Mouse (Mus musculus) large intestine, adult 2 months (tissue): Measurements from ENCODE around the gene Tmem37. TPM values are rescaled to one million over a fixed set of nuclear protein-coding genes. Genes with fewer than 3 reads are reported as not detected.

Experiments
- DNase-seq: peaks from one replicate; pipeline ENCODE4 v3.0.0-alpha.2; 2012; ENCODE audit warnings: low read depth, low spot score
- WGBS: fragments of 180-500 bp; shearing (Covaris S2); methylation state at CpG from one replicate; pipeline ENCODE4 v1.1.7; 2018; 5-methylcytosine and 5-hydroxymethylcytosine counted together
- polyA plus RNA-seq: library from polyadenylated mRNA; depleted of rRNA; stranded (reverse); fragments of >200 nt; gene quantifications from 2 replicates; pipeline ENCODE4 v1.2.3, GENCODE M21; 2012

Tmem37 gene
- polyA plus RNA-seq, 1 experiment = 73.0 TPM

DNA sequence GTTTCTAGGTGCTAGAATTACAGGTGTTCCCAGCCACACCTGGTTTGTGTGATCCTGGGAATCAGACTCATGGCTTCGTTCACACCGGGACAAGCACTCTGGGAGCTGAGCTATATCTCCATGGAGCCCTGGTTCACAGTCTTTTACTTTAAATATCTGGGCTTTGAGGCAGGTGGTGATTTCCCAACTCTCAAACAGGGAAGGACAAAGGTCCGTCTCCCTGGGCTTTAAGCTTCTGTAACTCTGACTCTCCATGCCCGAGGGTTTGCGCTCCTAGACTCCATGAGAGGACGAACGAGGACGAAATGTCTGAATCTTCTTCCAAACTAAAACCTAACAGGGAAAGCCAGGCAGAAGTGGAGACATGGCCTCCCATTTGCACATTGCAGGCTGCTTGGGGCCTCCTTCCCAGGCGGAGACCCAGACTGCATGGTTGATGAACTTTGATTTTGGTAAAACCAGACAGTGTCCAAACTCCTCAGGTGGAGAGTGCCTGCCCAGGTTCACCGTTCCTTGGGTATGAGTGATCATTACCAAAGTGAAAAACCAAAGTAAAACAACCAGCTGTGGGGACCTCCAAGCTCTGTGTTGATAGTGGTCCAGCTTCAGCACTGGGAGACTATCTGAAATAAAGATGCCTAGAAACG is 9.7 kb downstream of the Tmem37 start:
- WGBS = 52% methylated on average over 11 of the region's 11 CpGs

GRCm38 (mm10) chr1:120062231-120062630 is 11.6 kb downstream of the Tmem37 start:
- no peak for DNase-seq
- WGBS = 92% methylated on average over 7 of the region's 7 CpGs

More for the DNA sequence above, 9.7 kb downstream of the Tmem37 start:
- no peak for DNase-seq

DNA sequence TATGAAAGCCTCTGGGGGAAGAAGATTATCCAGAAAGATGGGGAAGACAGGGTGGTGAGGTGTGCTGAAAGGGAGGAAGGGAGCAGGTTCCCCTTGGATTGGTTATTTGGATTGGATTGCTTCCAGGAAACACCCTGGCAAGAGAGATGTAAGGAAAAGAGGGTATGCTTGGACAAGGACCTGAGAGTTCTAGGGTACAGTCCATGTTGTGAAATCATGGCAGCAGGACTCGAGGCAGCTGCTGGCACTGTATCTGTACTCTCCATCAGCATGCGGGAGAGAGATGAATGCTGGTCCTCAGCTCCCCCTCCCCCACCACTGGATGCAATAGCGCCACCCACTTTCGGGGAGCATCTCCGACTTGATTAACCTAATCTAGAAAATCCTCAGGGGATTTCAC is 13.2 kb downstream of the Tmem37 start:
- 71% methylated on average over 5 of the region's 5 CpGs for WGBS
- DNase-seq = no peak

- no peak for DNase-seq
- WGBS = 57% methylated on average over 8 of the region's 8 CpGs
Observed at GRCm38 (mm10) chr1:120057674-120058430, 16.0 kb downstream of the Tmem37 start.

- no peak for DNase-seq
- WGBS = 60% methylated on average over 14 of the region's 14 CpGs
Observed at GRCm38 (mm10) chr1:120057044-120057443, 16.8 kb downstream of the Tmem37 start.

DNA sequence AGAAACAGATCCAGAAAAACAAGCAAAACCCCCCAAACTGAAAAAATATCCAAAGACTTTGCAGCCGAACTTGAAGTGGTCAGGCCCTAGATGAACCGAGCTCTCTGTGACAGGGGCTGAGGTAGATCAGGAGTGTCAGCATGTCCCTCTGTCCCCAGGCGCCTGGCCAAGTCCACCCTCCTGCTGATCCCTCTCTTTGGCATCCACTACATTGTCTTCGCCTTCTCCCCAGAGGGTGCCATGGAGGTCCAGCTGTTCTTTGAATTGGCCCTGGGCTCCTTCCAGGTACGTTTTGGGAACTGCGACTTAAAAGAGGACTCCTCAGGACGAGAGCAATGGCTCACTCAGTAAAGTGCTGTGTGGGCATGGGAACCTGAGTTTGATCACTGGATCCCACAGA is 17.6 kb downstream of the Tmem37 start:
- WGBS = 78% methylated on average over 7 of the region's 7 CpGs
- DNase-seq = no peak

- DNase-seq = no peak
- WGBS = 50% methylated on average over 6 of the region's 6 CpGs
Observed at GRCm38 (mm10) chr1:120055475-120055874, 18.4 kb downstream of the Tmem37 start.

DNA sequence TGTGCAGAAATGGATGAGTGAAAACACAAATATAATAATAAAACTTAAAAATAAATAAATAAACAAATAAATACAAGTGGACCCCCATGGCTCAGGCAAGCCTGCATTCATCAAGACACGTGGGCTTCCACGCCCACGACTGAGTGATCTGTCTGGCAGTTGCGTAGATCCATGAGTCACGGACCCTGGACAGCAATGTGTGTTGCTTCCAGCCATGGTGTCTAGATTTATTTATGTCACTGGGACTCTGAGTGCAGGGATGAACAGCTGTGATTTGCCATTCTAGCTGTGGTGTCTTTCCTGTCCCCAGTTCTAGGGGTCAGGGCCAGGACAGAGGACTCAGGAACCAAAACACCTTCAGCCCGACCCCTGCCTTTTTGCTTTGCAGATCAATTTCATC is 18.9 kb downstream of the Tmem37 start:
- DNase-seq = no peak
- 80% methylated on average over 6 of the region's 6 CpGs for WGBS

GRCm38 (mm10) chr1:120051070-120051469 is 22.8 kb downstream of the Tmem37 start:
- no peak for DNase-seq
- WGBS = 58% methylated on average over 1 of the region's 1 CpGs

GRCm38 (mm10) chr1:120047325-120047724 is 26.5 kb downstream of the Tmem37 start:
- no peak for DNase-seq

- WGBS = 78% methylated on average over 16 of the region's 16 CpGs
- no peak for DNase-seq
Observed at GRCm38 (mm10) chr1:120044584-120044983, 29.3 kb downstream of the Tmem37 start.

- WGBS = 78% methylated on average over 8 of the region's 8 CpGs
- no peak for DNase-seq
Observed at GRCm38 (mm10) chr1:120042421-120042820, 31.5 kb downstream of the Tmem37 start.

- 84% methylated on average over 9 of the region's 9 CpGs for WGBS
- DNase-seq = no peak
Observed at GRCm38 (mm10) chr1:120038594-120038993, 35.3 kb downstream of the Tmem37 start.

DNA sequence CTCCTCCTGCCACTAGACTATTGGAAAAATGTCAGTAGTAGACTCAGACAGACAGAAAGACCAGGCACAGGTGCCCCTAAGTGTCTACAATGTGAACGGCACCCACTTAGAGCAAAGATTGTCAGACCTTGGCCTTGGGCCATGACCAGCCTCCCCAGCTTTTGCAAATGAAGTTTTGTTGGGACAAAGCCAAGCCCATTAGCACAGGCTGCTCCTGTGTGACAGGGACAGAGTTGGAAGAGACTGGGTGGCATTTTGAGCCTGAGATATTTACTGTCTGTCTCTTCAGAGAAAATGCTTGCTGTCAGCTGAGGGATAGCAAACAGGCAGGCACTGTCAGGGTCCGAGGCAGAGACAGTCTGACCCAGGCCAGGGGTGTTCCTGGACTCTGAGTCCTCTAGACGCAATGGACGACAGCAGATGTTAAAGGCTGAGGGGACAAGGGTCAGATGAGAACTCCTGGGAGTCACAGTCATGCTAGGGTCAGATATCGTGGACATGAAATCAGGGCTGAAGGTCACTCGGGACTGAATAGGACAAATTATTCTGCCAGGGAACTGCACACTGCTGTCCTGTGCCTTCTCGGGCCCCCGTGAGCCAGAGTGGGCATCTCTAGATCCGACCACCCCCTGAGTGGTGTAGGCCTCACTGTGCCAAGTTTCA is 36.7 kb downstream of the Tmem37 start:
- WGBS = 55% methylated on average over 9 of the region's 9 CpGs
- peak; percentile 25 for DNase-seq

DNA sequence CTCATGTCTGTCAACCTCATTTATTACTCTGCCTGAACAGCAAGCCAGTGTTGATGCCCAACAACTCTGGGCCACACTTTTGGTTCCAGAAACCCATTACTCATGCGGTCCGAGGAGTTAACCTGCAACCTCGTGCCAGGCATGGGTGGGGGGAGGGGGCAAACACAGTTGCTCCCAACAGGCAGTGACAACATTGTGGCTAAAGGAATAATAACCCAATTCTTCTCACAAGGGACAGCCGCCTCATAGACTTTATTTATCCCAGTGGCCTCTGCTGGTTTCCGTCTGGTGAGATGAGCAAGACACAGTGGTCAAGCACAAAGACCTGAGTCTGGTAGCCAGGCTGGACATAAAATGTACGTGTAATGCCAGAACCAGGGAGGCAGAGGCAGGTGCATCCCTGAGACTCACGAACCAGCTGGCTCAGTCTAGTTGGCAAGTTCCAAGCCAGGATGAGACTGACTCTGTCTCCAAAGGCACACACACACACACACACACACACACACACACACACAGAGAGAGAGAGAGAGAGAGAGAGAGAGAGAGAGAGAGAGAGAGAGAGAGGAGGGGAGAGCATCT is 38.3 kb downstream of the Tmem37 start:
- no peak for DNase-seq
- WGBS = 85% methylated on average over 7 of the region's 7 CpGs

- DNase-seq = no peak
- 93% methylated on average over 1 of the region's 1 CpGs for WGBS
Observed at GRCm38 (mm10) chr1:120034793-120035192, 39.1 kb downstream of the Tmem37 start.

DNA sequence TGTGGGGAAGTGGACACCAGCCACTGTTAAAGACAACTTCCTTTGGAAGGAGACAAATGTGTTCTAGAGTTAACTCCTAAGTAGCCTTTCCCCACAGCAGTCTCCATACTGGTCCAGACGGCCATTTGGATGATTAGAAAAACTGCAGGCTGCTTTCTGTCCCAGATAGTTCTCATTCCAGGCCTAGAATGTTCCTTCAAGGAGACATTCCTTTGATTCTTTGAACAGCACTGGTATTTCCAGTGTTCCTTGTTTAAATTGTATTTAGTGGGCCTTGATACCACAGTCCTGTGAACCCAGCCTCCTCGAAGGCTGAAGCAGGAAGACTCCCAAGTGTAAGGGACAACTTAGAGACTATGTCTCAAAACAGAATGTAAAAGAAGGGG is 40.4 kb downstream of the Tmem37 start:
- 82% methylated on average over 2 of the region's 2 CpGs for WGBS
- DNase-seq = no peak

GRCm38 (mm10) chr1:120032804-120033468 is 40.9 kb downstream of the Tmem37 start:
- peak; percentile 71 for DNase-seq
- 34% methylated on average over 10 of the region's 10 CpGs for WGBS

GRCm38 (mm10) chr1:120030474-120030873 is 43.4 kb downstream of the Tmem37 start:
- no peak for DNase-seq
- WGBS = 88% methylated on average over 3 of the region's 3 CpGs

- WGBS = 29% methylated on average over 4 of the region's 4 CpGs
- no peak for DNase-seq
Observed at GRCm38 (mm10) chr1:120027693-120028092, 46.2 kb downstream of the Tmem37 start.
